ENCODE assay signal across 25 mouse cellular contexts in genomic region chr6:137675556-137675955, GRCm38 (mm10). TPM values are rescaled to one million over a fixed set of nuclear protein-coding genes. Genes with fewer than 3 reads are reported as not detected.
A peak's percentile ranks its signal among the peaks of the same experiment; 100 is the strongest.
DNase-seq lines count a peak whose midpoint lies in the region; ATAC-seq and TF ChIP-seq lines count a peak whose summit lies in the region.
"Had no signal": no experiment of that assay in that cellular context is flagged by ENCODE, and none has a peak within 500 bp of the region (broad histone marks: within the 10 kb centered on the region; RNA-seq: fewer than 3 reads in every experiment).

No protein-coding gene starts in this region.

- WGBS in heart, adult 2 months = 78% methylated on average over 5 of the region's 5 CpGs
- 23% methylated on average over 5 of the region's 5 CpGs for WGBS in large intestine, adult 2 months
- WGBS in midbrain, embryonic 11.5 days = 74% methylated on average over 5 of the region's 5 CpGs

- no peak overlapping the region for H3K4me3 ChIP-seq in heart, adult 2 months
- H3K4me3 ChIP-seq in midbrain, embryonic 11.5 days (ENCODE audit: low read depth, low read length) = no peak overlapping the region
- H3K4me3 ChIP-seq: forebrain, embryonic 10.5 days; forebrain, embryonic 13.5 days; heart, embryonic 12.5 days; heart, embryonic 15.5 days; hindbrain, embryonic 10.5 days; hindbrain, embryonic 13.5 days; intestine, embryonic 15.5 days had no signal

- H3K27me3 ChIP-seq in heart, adult 2 months (ENCODE audit: control insufficient read depth, insufficient read depth, low read length) = no peaks in the 10 kb centered on the region
- H3K27me3 ChIP-seq in midbrain, embryonic 11.5 days (ENCODE audit: control insufficient read depth, insufficient read depth, low read length) = no peaks in the 10 kb centered on the region
- H3K27me3 ChIP-seq: forebrain, embryonic 13.5 days; heart, embryonic 12.5 days; heart, embryonic 15.5 days; hindbrain, embryonic 13.5 days; intestine, embryonic 15.5 days had no signal

- no peaks in the 10 kb centered on the region for H3K36me3 ChIP-seq in heart, adult 2 months (ENCODE audit: control insufficient read depth, insufficient read depth, low read length)
- H3K36me3 ChIP-seq in midbrain, embryonic 11.5 days (ENCODE audit: control insufficient read depth, insufficient read depth, low read length) = no peaks in the 10 kb centered on the region
- H3K36me3 ChIP-seq: forebrain, embryonic 10.5 days; heart, embryonic 12.5 days; heart, embryonic 15.5 days; hindbrain, embryonic 10.5 days; hindbrain, embryonic 13.5 days; intestine, embryonic 15.5 days had no signal

- no peaks in the 10 kb centered on the region for H3K9me3 ChIP-seq in midbrain, embryonic 11.5 days (ENCODE audit: control insufficient read depth, low read length)
- H3K9me3 ChIP-seq: forebrain, embryonic 10.5 days; heart, embryonic 15.5 days; hindbrain, embryonic 10.5 days; intestine, embryonic 15.5 days had no signal

- TF ChIP-seq CTCF in heart, adult 2 months (IDR thresholded peaks at IDR 0.05) = no peak

- H3K4me2 ChIP-seq in midbrain, embryonic 11.5 days = no peak overlapping the region
- H3K4me2 ChIP-seq: forebrain, embryonic 13.5 days; heart, embryonic 12.5 days; heart, embryonic 15.5 days; hindbrain, embryonic 13.5 days; intestine, embryonic 15.5 days had no signal

- no peak overlapping the region for H3K27ac ChIP-seq in heart, adult 2 months
- no peak overlapping the region for H3K27ac ChIP-seq in midbrain, embryonic 11.5 days (ENCODE audit: low read depth, low read length)
- H3K27ac ChIP-seq: forebrain, embryonic 10.5 days; forebrain, embryonic 13.5 days; heart, embryonic 15.5 days; hindbrain, embryonic 10.5 days; hindbrain, embryonic 13.5 days; intestine, embryonic 15.5 days had no signal

- H3K79me2 ChIP-seq in heart, adult 2 months (replicated peaks; ENCODE audit: control insufficient read depth, insufficient read depth, low read length) = no peaks in the 10 kb centered on the region

- intact Hi-C loops in heart, adult 2 months (cut with DNase I) = no loop called here

- no peaks in the 10 kb centered on the region for H3K4me1 ChIP-seq in heart, adult 2 months (ENCODE audit: control insufficient read depth, insufficient read depth, low read length)
- H3K4me1 ChIP-seq in midbrain, embryonic 11.5 days (ENCODE audit: control insufficient read depth, insufficient read depth, low read length) = no peaks in the 10 kb centered on the region
- H3K4me1 ChIP-seq: forebrain, embryonic 10.5 days; forebrain, embryonic 13.5 days; heart, embryonic 12.5 days; heart, embryonic 15.5 days; hindbrain, embryonic 10.5 days; hindbrain, embryonic 13.5 days; intestine, embryonic 15.5 days had no signal

- ATAC-seq in midbrain, embryonic 11.5 days (ENCODE audit: low FRiP score) = no peak
- ATAC-seq: forebrain, embryonic 13.5 days; forebrain, embryonic 16.5 days; hindbrain, embryonic 16.5 days; intestine, embryonic 15.5 days; Patski had no signal

- H3K9ac ChIP-seq in heart, adult 2 months (ENCODE audit: low read depth, low read length) = no peak overlapping the region
- no peak overlapping the region for H3K9ac ChIP-seq in midbrain, embryonic 11.5 days (ENCODE audit: low read length)
- H3K9ac ChIP-seq: forebrain, embryonic 13.5 days; heart, embryonic 12.5 days; heart, embryonic 15.5 days; hindbrain, embryonic 13.5 days; intestine, embryonic 15.5 days had no signal

- no peak for TF ChIP-seq POLR2A in heart, adult 2 months (IDR thresholded peaks at IDR 0.05; ENCODE audit: insufficient read depth, low read depth, low read length)

- peak; percentile 42 to 84 for DNase-seq in adrenal gland, adult (ENCODE audit: inconsistent age in 2 of 2, low spot score in 1 of 2)
- no peak for DNase-seq in adrenal gland, adult 18-20 months (ENCODE audit: low spot score in 2 of 2)
- peak; percentile 60 for DNase-seq in heart, adult 11 months
- no peak for DNase-seq in heart, adult 2 months
- peak; percentile 42 for DNase-seq in adrenal gland, postnatal 10 days
- DNase-seq in large intestine, adult 2 months (ENCODE audit: low read depth, low spot score) = peak; percentile 42
- no peak for DNase-seq in midbrain, embryonic 11.5 days (ENCODE audit: low spot score, missing footprints)
- no peak for DNase-seq in thymus, postnatal 36 days
- DNase-seq: cerebellum, adult 18-20 months; cerebellum, adult 9-10 months; cerebellum, postnatal 14 days; gastrocnemius, postnatal 10 days; gastrocnemius, postnatal 36 days; heart, postnatal 10 days; heart, postnatal 36 days had no signal

- no peak for TF ChIP-seq EP300 in heart, adult 2 months (IDR thresholded peaks at IDR 0.05; ENCODE audit: insufficient read depth, low read depth, low read length)

RNA-seq across cellular contexts. Expression of gene Eps8, which starts 20.9 kb away (rescaled TPM):
- 10 to 100 TPM; 19.5 to 20.9 TPM for total RNA-seq in adrenal gland, adult 18-20 months (2021)
- 10 to 100 TPM; 11.6 to 12.2 TPM for total RNA-seq in heart, adult 2 months (2021)
- 6.7 and 8.8 TPM in 2 replicates for polyA plus RNA-seq in heart, adult 2 months (2012; rRNA removed)
- 10 to 100 TPM; 23.3 to 26.0 TPM for total RNA-seq in adrenal gland, postnatal 10 days (2021)
- 29.1 and 65.2 TPM in 2 replicates for polyA plus RNA-seq in large intestine, adult 2 months (2012; rRNA removed)
- polyA plus RNA-seq in midbrain, embryonic 11.5 days (2014; fragmentation: Nextera tagmentation; extraction: Ambion mirVana) = 6.7 and 6.8 TPM in 2 replicates

RNA-seq across cellular contexts. Expression of gene Strap, which starts 59.3 kb away (rescaled TPM):
- 100 to 1,000 TPM; 110 to 134 TPM for total RNA-seq in adrenal gland, adult 18-20 months (2021)
- 10 to 100 TPM; 81.6 to 86.5 TPM for total RNA-seq in heart, adult 2 months (2021)
- polyA plus RNA-seq in heart, adult 2 months (2012; rRNA removed) = 26.3 and 46.6 TPM in 2 replicates
- 100 to 1,000 TPM; 102 to 113 TPM for total RNA-seq in adrenal gland, postnatal 10 days (2021)
- 19.0 and 27.7 TPM in 2 replicates for polyA plus RNA-seq in large intestine, adult 2 months (2012; rRNA removed)
- 259 and 280 TPM in 2 replicates for polyA plus RNA-seq in midbrain, embryonic 11.5 days (2014; fragmentation: Nextera tagmentation; extraction: Ambion mirVana)

Comparison
In these comparisons a context has a peak if more than half of its experiments do, and no peak if none do; other contexts are left out.
1. DNase-seq: peak in adrenal gland, adult (2 of 2), heart, adult 11 months (single experiment), adrenal gland, postnatal 10 days (single experiment) and large intestine, adult 2 months (single experiment); none in adrenal gland, adult 18-20 months (0 of 2), heart, adult 2 months (0 of 2), midbrain, embryonic 11.5 days (single experiment) and thymus, postnatal 36 days (0 of 2).